Mouse (Mus musculus): Measurements from ENCODE around the gene Setd1a.
"Not testable (repeated sequence)": the region's sequence is repeated elsewhere in the genome, so short reads cannot be mapped to it uniquely, and the experiment has no call there.

- not testable (repeated sequence) for TF ChIP-seq CTCF (IDR thresholded peaks at IDR 0.05; ENCODE audit: low read depth, low read length); GATA2 (IDR thresholded peaks at IDR 0.05; ENCODE audit: borderline replicate concordance, low read depth, low read length)
Measured at GRCm38 (mm10) chr7:127732066-127732465, 44.4 kb upstream of the Setd1a start, which contains the start of gene Ctf2.

Measured in G1E (cell line).